In genomic region chr4:108350819-108351218, GRCm38 (mm10) we compare ENCODE assay signal across 9 mouse cellular contexts. TPM values are rescaled to one million over a fixed set of nuclear protein-coding genes. Genes with fewer than 3 reads are reported as not detected.
DNase-seq lines count a peak whose midpoint lies in the region; ATAC-seq and TF ChIP-seq lines count a peak whose summit lies in the region.
"Had no signal": no experiment of that assay in that cellular context is flagged by ENCODE, and none has a peak within 500 bp of the region (broad histone marks: within the 10 kb centered on the region; RNA-seq: fewer than 3 reads in every experiment).

No protein-coding gene starts in this region.

- H3K27ac ChIP-seq in gastrocnemius, adult 2 months = peak overlapping the region; percentile 93
- 0 out of 2 replicates have a peak overlapping the region, but pooled peaks have one; percentile 15 for H3K27ac ChIP-seq in hindbrain, embryonic 16.5 days (ENCODE audit: low read depth, low read length)
- no peak overlapping the region for H3K27ac ChIP-seq in lung, postnatal 0 days (ENCODE audit: low read length)
- H3K27ac ChIP-seq in stomach, embryonic 15.5 days = peak overlapping the region; percentile 41

- intact Hi-C loops in gastrocnemius, adult 2 months (cut with DNase I) = no loop called here

- peak overlapping the region; percentile 32; the same call in 1 of the 2 replicates for H3K9ac ChIP-seq in hindbrain, embryonic 16.5 days (ENCODE audit: low read depth, low read length)
- no peak overlapping the region for H3K9ac ChIP-seq in lung, postnatal 0 days (replicated peaks; ENCODE audit: low read depth)
- no peak overlapping the region for H3K9ac ChIP-seq in stomach, embryonic 15.5 days

- no peak overlapping the region for H3K4me3 ChIP-seq in gastrocnemius, adult 2 months
- H3K4me3 ChIP-seq in hindbrain, embryonic 16.5 days (ENCODE audit: low read length) = no peak overlapping the region
- H3K4me3 ChIP-seq in lung, postnatal 0 days (ENCODE audit: low read depth, low read length) = no peak overlapping the region
- no peak overlapping the region for H3K4me3 ChIP-seq in stomach, embryonic 15.5 days (replicated peaks)

- 11% methylated on average over 8 of the region's 8 CpGs for WGBS in hindbrain, embryonic 16.5 days
- 5% methylated on average over 8 of the region's 8 CpGs for WGBS in lung, postnatal 0 days
- WGBS in stomach, embryonic 15.5 days = 10% methylated on average over 8 of the region's 8 CpGs

- no peaks in the 10 kb centered on the region for H3K36me3 ChIP-seq in hindbrain, embryonic 16.5 days (ENCODE audit: control insufficient read depth, insufficient read depth, low read length)
- no peaks in the 10 kb centered on the region for H3K36me3 ChIP-seq in lung, postnatal 0 days (ENCODE audit: insufficient read depth, low read length)
- no peaks in the 10 kb centered on the region for H3K36me3 ChIP-seq in stomach, embryonic 15.5 days

- H3K4me2 ChIP-seq in hindbrain, embryonic 16.5 days (ENCODE audit: low read length) = no peak overlapping the region
- H3K4me2 ChIP-seq in lung, postnatal 0 days (replicated peaks; ENCODE audit: low read depth, low read length) = no peak overlapping the region
- peak overlapping the region; percentile 19; the same call in 1 of the 2 replicates for H3K4me2 ChIP-seq in stomach, embryonic 15.5 days

- TF ChIP-seq CTCF in gastrocnemius, adult 2 months (IDR thresholded peaks at IDR 0.05) = no peak
- TF ChIP-seq CTCF in lung, postnatal 0 days (IDR thresholded peaks at IDR 0.05) = no peak

- ATAC-seq in erythroblast, adult 5-6 weeks (replicated peaks; ENCODE audit: low FRiP score, poor library complexity, severe bottlenecking) = 0 out of 2 replicates have a peak, but pooled peaks have one; percentile 29
- peak; percentile 70 for ATAC-seq in hindbrain, embryonic 16.5 days
- ATAC-seq in lung, postnatal 0 days = peak; percentile 42; the same call in 1 of the 2 replicates
- peak; percentile 40; the same call in 1 of the 2 replicates for ATAC-seq in stomach, embryonic 15.5 days (ENCODE audit: insufficient read depth, low FRiP score, low read depth)

- peak; percentile 53 for DNase-seq in gastrocnemius, adult 2 months
- DNase-seq in gastrocnemius, postnatal 25 days = no peak
- peak; percentile 51 for DNase-seq in lung, postnatal 0 days (ENCODE audit: low spot score)
- DNase-seq in frontal cortex, adult 2 months (ENCODE audit: extremely low spot score in 1 of 2, low spot score in 1 of 2) = no peak
- DNase-seq in layer of hippocampus, adult 11-12 months (ENCODE audit: low spot score) = no peak

- no peak for TF ChIP-seq EP300 in lung, postnatal 0 days (IDR thresholded peaks at IDR 0.05)

- no peaks in the 10 kb centered on the region for H3K9me3 ChIP-seq in hindbrain, embryonic 16.5 days (ENCODE audit: control insufficient read depth, low read length)
- H3K9me3 ChIP-seq in lung, postnatal 0 days (ENCODE audit: low read length) = no peaks in the 10 kb centered on the region
- H3K9me3 ChIP-seq in stomach, embryonic 15.5 days = no peaks in the 10 kb centered on the region

- H3K27me3 ChIP-seq in hindbrain, embryonic 16.5 days (replicated peaks; ENCODE audit: control insufficient read depth, insufficient read depth, low read length) = no peaks in the 10 kb centered on the region
- no peaks in the 10 kb centered on the region for H3K27me3 ChIP-seq in lung, postnatal 0 days (replicated peaks; ENCODE audit: insufficient read depth, low read length)
- no peaks in the 10 kb centered on the region for H3K27me3 ChIP-seq in stomach, embryonic 15.5 days (replicated peaks)
- H3K27me3 ChIP-seq: CH12.LX had no signal

- peaks cover 9% of the 10 kb centered on the region for H3K4me1 ChIP-seq in hindbrain, embryonic 16.5 days (ENCODE audit: control insufficient read depth, insufficient read depth, low read depth, low read length)
- peaks cover 17% of the 10 kb centered on the region; the same call in 1 of the 2 replicates for H3K4me1 ChIP-seq in lung, postnatal 0 days (ENCODE audit: insufficient read depth, low read depth, low read length)
- peaks cover 43% of the 10 kb centered on the region for H3K4me1 ChIP-seq in stomach, embryonic 15.5 days

RNA-seq across cellular contexts. Expression of gene Coa7, which starts 22.9 kb away (rescaled TPM):
- total RNA-seq in gastrocnemius, adult 2 months (2021) = 10 to 100 TPM; 33.6 to 35.8 TPM
- total RNA-seq in gastrocnemius, postnatal 25 days (2021) = 10 to 100 TPM; 33.6 to 35.4 TPM
- 0.38 and 14.2 TPM in 2 replicates for total RNA-seq in erythroblast, adult 5-6 weeks (2015; ENCODE audit: low replicate concordance)
- total RNA-seq in erythroblast, adult 5-6 weeks (2017; ENCODE audit: low replicate concordance) = 0.51 and 0.70 TPM in 2 replicates
- polyA plus RNA-seq in hindbrain, embryonic 16.5 days (2015; fragmentation: Nextera tagmentation; extraction: Ambion mirVana) = 50.1 and 56.7 TPM in 2 replicates
- polyA plus RNA-seq in lung, postnatal 0 days (2015; fragmentation: Nextera tagmentation; extraction: Ambion mirVana) = 25.3 and 31.9 TPM in 2 replicates
- 45.3 and 53.9 TPM in 2 replicates for polyA plus RNA-seq in stomach, embryonic 15.5 days (2015; fragmentation: Nextera tagmentation; extraction: Ambion mirVana)
- polyA plus RNA-seq in frontal cortex, adult 2 months (2012; rRNA removed) = 14.4 and 16.9 TPM in 2 replicates

RNA-seq across cellular contexts. Expression of gene Shisal2a, which starts 32.3 kb away (rescaled TPM):
- total RNA-seq in gastrocnemius, adult 2 months (2021) = not detected
- not detected for total RNA-seq in gastrocnemius, postnatal 25 days (2021)
- not detected in 2 replicates for total RNA-seq in erythroblast, adult 5-6 weeks (2015; ENCODE audit: low replicate concordance)
- not detected in 2 replicates for total RNA-seq in erythroblast, adult 5-6 weeks (2017; ENCODE audit: low replicate concordance)
- polyA plus RNA-seq in hindbrain, embryonic 16.5 days (2015; fragmentation: Nextera tagmentation; extraction: Ambion mirVana) = 4.5 and 5.7 TPM in 2 replicates
- 0.83 and 1.1 TPM in 2 replicates for polyA plus RNA-seq in lung, postnatal 0 days (2015; fragmentation: Nextera tagmentation; extraction: Ambion mirVana)
- polyA plus RNA-seq in stomach, embryonic 15.5 days (2015; fragmentation: Nextera tagmentation; extraction: Ambion mirVana) = 2.3 and 2.6 TPM in 2 replicates
- 0.21 and 0.24 TPM in 2 replicates for polyA plus RNA-seq in frontal cortex, adult 2 months (2012; rRNA removed)
- total RNA-seq: CH12.LX had no signal

RNA-seq across cellular contexts. Expression of gene Zyg11b, which starts 49.9 kb away (rescaled TPM):
- 10 to 100 TPM; 50.8 to 56.0 TPM for total RNA-seq in gastrocnemius, adult 2 months (2021)
- total RNA-seq in gastrocnemius, postnatal 25 days (2021) = 10 to 100 TPM; 44.6 to 51.1 TPM
- total RNA-seq in erythroblast, adult 5-6 weeks (2015; ENCODE audit: low replicate concordance) = 3.8 and 4.0 TPM in 2 replicates
- 3.8 and 3.9 TPM in 2 replicates for total RNA-seq in erythroblast, adult 5-6 weeks (2017; ENCODE audit: low replicate concordance)
- 25.8 and 32.1 TPM in 2 replicates for polyA plus RNA-seq in hindbrain, embryonic 16.5 days (2015; fragmentation: Nextera tagmentation; extraction: Ambion mirVana)
- polyA plus RNA-seq in lung, postnatal 0 days (2015; fragmentation: Nextera tagmentation; extraction: Ambion mirVana) = 4.7 and 5.2 TPM in 2 replicates
- polyA plus RNA-seq in stomach, embryonic 15.5 days (2015; fragmentation: Nextera tagmentation; extraction: Ambion mirVana) = 9.7 and 11.4 TPM in 2 replicates
- 43.2 and 47.5 TPM in 2 replicates for polyA plus RNA-seq in frontal cortex, adult 2 months (2012; rRNA removed)

RNA-seq across cellular contexts. Expression of gene Gpx7, which starts 55.9 kb away (rescaled TPM):
- total RNA-seq in gastrocnemius, adult 2 months (2021) = 1 to 10 TPM; 6.3 TPM
- total RNA-seq in gastrocnemius, postnatal 25 days (2021) = 1 to 10 TPM; 7.0 to 7.9 TPM
- total RNA-seq in erythroblast, adult 5-6 weeks (2015; ENCODE audit: low replicate concordance) = not detected in 2 replicates
- total RNA-seq in erythroblast, adult 5-6 weeks (2017; ENCODE audit: low replicate concordance) = not detected in 2 replicates
- polyA plus RNA-seq in hindbrain, embryonic 16.5 days (2015; fragmentation: Nextera tagmentation; extraction: Ambion mirVana) = 38.6 and 39.1 TPM in 2 replicates
- polyA plus RNA-seq in lung, postnatal 0 days (2015; fragmentation: Nextera tagmentation; extraction: Ambion mirVana) = 68.5 and 70.3 TPM in 2 replicates
- 53.9 and 54.6 TPM in 2 replicates for polyA plus RNA-seq in stomach, embryonic 15.5 days (2015; fragmentation: Nextera tagmentation; extraction: Ambion mirVana)
- 8.7 and 9.5 TPM in 2 replicates for polyA plus RNA-seq in frontal cortex, adult 2 months (2012; rRNA removed)
- total RNA-seq: CH12.LX had no signal

Comparison
In these comparisons a context has a peak if more than half of its experiments do, and no peak if none do; other contexts are left out.
1. DNase-seq: peak in gastrocnemius, adult 2 months (single experiment) and lung, postnatal 0 days (single experiment); none in gastrocnemius, postnatal 25 days (single experiment), frontal cortex, adult 2 months (0 of 2) and layer of hippocampus, adult 11-12 months (single experiment).
2. Peak in every context shown above with its lines, with median percentiles within 50 percentile points of each other: ATAC-seq.